Mouse (Mus musculus) hindbrain, postnatal 0 days (tissue): ENCODE measurements around the gene Polr1e. TPM values are rescaled to one million over a fixed set of nuclear protein-coding genes. Genes with fewer than 3 reads are reported as not detected.
"Not testable (repeated sequence)": the region's sequence is repeated elsewhere in the genome, so short reads cannot be mapped to it uniquely, and the experiment has no call there.

Source experiments
- ATAC-seq: fragments of 200-750 bp; cut with Nextera tagmentation; 2 replicates; pipeline ENCODE4 v1.8.0; 2017; ENCODE audit warnings: mild to moderate bottlenecking, moderate TSS enrichment, moderate library complexity
- DNase-seq: peaks from one replicate; pipeline ENCODE4 v3.0.0-alpha.2; 2015; ENCODE audit warnings: low spot score
- H3K27ac ChIP-seq: fragments of 300-500 bp; sonication (generic); 2 replicates; pipeline ENCODE4 v1.5.1; 2014; ENCODE audit warnings: mild to moderate bottlenecking
- H3K27me3 ChIP-seq: fragments of 300-500 bp; sonication (generic); 2 replicates; pipeline ENCODE4 v1.6.1; 2014; ENCODE audit warnings: low read length, mixed read lengths; ENCODE audit not compliant: insufficient read depth
- H3K36me3 ChIP-seq: fragments of 300-500 bp; sonication (generic); 2 replicates; pipeline ENCODE4 v1.6.1; 2014; ENCODE audit warnings: low read length, mixed read lengths; ENCODE audit not compliant: insufficient read depth
- H3K4me1 ChIP-seq: fragments of 300-500 bp; sonication (generic); 2 replicates; pipeline ENCODE4 v1.6.1; 2014; ENCODE audit warnings: antibody characterized with exemption, low read length, mixed read lengths; ENCODE audit not compliant: insufficient read depth
- H3K4me2 ChIP-seq: fragments of 300-500 bp; sonication (generic); 2 replicates; pipeline ENCODE4 v1.6.1; 2014; ENCODE audit warnings: low read depth, mild to moderate bottlenecking, low read length, moderate library complexity, mixed read lengths
- H3K4me3 ChIP-seq: fragments of 300-500 bp; sonication (generic); 2 replicates; pipeline ENCODE4 v1.5.1; 2014; ENCODE audit warnings: low read length
- H3K9ac ChIP-seq: fragments of 300-500 bp; sonication (generic); replicated peaks from 2 replicates; pipeline ENCODE4 v1.6.1; 2014; ENCODE audit warnings: mild to moderate bottlenecking, low read length, moderate library complexity, mixed read lengths
- H3K9me3 ChIP-seq: fragments of 300-500 bp; sonication (generic); 2 replicates; pipeline ENCODE4 v1.6.1; 2016; ENCODE audit warnings: low read length, mixed read lengths
- CTCF ChIP-seq: IDR thresholded peaks from 2 replicates; pipeline ENCODE4 v1.5.1; 2016; ENCODE audit warnings: antibody characterized with exemption, control low read depth, low read depth
- WGBS: fragments of 180-500 bp; shearing (Covaris S2); extraction: QIAGEN DNeasy Blood & Tissue Kit; methylation state at CpG from one replicate; pipeline ENCODE4 v1.1.7; 2014; 5-methylcytosine and 5-hydroxymethylcytosine counted together
- polyA plus RNA-seq: library from polyadenylated mRNA; unstranded; fragments of >200 nt; fragmentation: Nextera tagmentation; extraction: Ambion mirVana; gene quantifications from 2 replicates; pipeline ENCODE4 v1.2.1, GENCODE M21; 2015
- total RNA-seq: library from RNA; depleted of rRNA; stranded (reverse); fragments of >200 nt; gene quantifications from 2 replicates; pipeline ENCODE4 v1.2.3, GENCODE M21; 2014

The Polr1e gene
- total and polyA plus RNA-seq, 2 experiments from 2014 or later = 8.2 to 27.2 TPM

DNA sequence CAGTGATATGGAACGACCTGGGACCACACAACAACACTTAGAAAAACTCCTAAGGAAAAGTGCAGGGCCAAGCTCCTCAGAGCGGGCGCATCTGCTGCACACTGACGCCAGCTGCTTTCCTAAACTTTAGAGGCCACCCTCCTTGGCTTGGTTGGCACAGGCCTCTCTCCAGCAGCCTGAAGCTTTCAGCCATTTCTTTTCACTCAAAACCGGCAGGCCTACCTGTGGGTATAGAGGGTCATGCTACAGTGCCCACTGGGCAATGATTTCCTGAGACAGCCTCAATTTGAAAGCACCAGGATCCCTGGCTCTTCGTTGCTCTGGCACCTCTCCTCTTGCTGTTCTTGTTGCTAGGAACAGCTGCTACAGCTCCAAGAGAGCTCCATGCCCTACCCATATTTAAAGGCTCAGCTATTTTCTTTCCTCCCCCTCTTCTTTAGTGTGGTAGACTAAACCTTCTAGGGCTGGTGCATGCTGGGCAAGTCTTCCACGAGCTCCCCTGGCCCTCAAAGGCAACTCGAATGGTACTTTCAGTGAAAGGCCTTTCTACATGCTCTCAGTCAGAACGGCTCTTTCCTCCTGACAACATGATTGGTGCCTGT lies 29.0 kb downstream of the Polr1e start:
- DNase-seq (peak; percentile 46), ATAC-seq (peak; percentile 75)
- Histone ChIP-seq H3K4me2 (no peak overlapping the region), H3K36me3 (peaks cover 21% of the 10 kb centered on the region; the same call in 1 of the 2 replicates), H3K27ac (peak overlapping the region; percentile 62), H3K9ac (no peak overlapping the region), H3K4me3 (no peak overlapping the region), H3K9me3 (no peaks in the 10 kb centered on the region), H3K4me1 (0 out of 2 replicates have a peak, but pooled peaks cover 4% of the 10 kb centered on the region), H3K27me3 (no peaks in the 10 kb centered on the region)
- no peak for TF ChIP-seq CTCF
- WGBS = 67% methylated on average over 9 of the region's 9 CpGs

- DNase-seq = peak; percentile 16
- H3K36me3 ChIP-seq = peaks cover 21% of the 10 kb centered on the region; the same call in 1 of the 2 replicates
- no peaks in the 10 kb centered on the region for H3K27me3 ChIP-seq
- no peak for TF ChIP-seq CTCF
- no peak overlapping the region for H3K4me3 ChIP-seq
- 0 out of 2 replicates have a peak, but pooled peaks cover 4% of the 10 kb centered on the region for H3K4me1 ChIP-seq
- peak overlapping the region; percentile 62 for H3K27ac ChIP-seq
- no peak overlapping the region for H3K9ac ChIP-seq
- peak; percentile 6; the same call in 1 of the 2 replicates for ATAC-seq
- H3K4me2 ChIP-seq = no peak overlapping the region
- WGBS = 53% methylated on average over 9 of the region's 9 CpGs
- no peaks in the 10 kb centered on the region for H3K9me3 ChIP-seq
Measured at GRCm38 (mm10) chr4:45047956-45048355, 29.6 kb downstream of the Polr1e start.

DNA sequence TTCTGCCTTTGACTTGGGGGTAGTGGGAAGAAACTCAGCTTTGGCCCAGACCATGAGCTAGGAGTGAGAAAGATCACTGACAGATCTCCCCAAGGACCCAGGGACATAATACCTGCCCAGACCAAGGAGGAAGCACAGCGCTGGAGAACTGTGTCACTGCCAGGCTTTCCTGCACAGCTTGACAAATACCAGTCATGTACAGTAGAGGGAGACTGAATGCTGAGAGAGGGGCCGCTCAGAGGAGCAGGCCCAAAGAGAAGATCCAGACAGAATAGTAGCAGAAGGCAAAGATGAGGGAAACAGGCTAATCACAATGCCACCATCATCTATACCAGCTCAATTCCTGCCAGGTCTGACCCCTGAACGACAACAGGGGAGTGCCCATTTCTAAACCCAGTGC lies 36.5 kb downstream of the Polr1e start:
- WGBS = 44% methylated on average over 3 of the region's 3 CpGs
- Histone ChIP-seq H3K9ac (no peak overlapping the region), H3K4me2 (no peak overlapping the region), H3K4me3 (no peak overlapping the region), H3K4me1 (no peaks in the 10 kb centered on the region), H3K9me3 (no peaks in the 10 kb centered on the region), H3K27ac (no peak overlapping the region), H3K36me3 (peaks cover 25% of the 10 kb centered on the region), H3K27me3 (no peaks in the 10 kb centered on the region)
- peak; percentile 74; the same call in 1 of the 2 replicates for ATAC-seq
- peak; percentile 73 for TF ChIP-seq CTCF
- peak; percentile 47 for DNase-seq

DNA sequence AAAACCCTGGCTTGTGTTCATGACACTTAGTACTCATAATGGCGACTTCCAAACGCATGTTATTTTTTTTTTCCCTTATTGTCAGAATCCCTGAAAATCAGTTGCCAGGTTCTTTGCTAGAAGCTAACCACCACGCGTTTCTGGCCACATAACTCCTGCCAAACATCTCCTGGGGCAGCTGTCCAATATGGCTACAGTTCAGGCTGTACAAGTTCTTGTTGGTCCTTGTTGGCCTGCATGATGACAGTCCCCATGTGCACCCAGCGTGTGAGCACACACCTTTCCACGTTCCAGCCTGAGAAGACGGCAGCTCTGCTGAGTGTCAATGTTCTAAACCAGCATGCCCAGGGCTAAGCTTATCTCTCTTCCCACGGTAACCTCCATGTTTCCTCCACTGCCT lies 37.1 kb downstream of the Polr1e start:
- no peak for DNase-seq
- Histone ChIP-seq H3K9me3 (no peaks in the 10 kb centered on the region), H3K4me1 (no peaks in the 10 kb centered on the region), H3K27ac (no peak overlapping the region), H3K27me3 (no peaks in the 10 kb centered on the region), H3K36me3 (peaks cover 29% of the 10 kb centered on the region), H3K4me3 (no peak overlapping the region), H3K9ac (no peak overlapping the region), H3K4me2 (no peak overlapping the region)
- 74% methylated on average over 8 of the region's 8 CpGs for WGBS
- ATAC-seq = no peak
- no peak for TF ChIP-seq CTCF

DNA sequence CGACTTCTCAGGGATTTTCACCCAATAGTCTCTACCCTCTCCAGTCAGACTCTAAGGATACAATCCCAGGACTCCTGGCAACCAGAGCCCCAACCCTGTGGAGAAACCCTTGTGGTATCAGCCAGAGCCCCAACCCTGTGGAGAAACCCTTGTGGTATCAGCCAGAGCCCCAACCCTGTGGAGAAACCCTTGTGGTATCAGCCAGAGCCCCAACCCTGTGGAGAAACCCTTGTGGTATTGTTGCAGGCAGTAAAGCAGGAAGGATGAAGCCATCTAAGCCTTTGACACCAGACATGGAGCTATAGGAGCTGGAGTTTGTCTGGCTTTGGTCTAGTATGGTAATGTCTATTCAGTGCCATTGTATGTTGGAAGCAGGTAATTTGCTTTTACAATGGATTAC lies 45.5 kb downstream of the Polr1e start:
- ATAC-seq = not testable (repeated sequence)

GRCm38 (mm10) chr4:45064577-45064976 lies 46.2 kb downstream of the Polr1e start:
- no peaks in the 10 kb centered on the region for H3K27me3 ChIP-seq
- WGBS = 81% methylated on average over 2 of the region's 2 CpGs
- no peaks in the 10 kb centered on the region for H3K9me3 ChIP-seq
- no peak for TF ChIP-seq CTCF
- ATAC-seq (no peak), DNase-seq (no peak)
- no peak overlapping the region for H3K27ac ChIP-seq
- H3K4me2 ChIP-seq = no peak overlapping the region
- H3K9ac ChIP-seq = no peak overlapping the region
- peaks cover 20% of the 10 kb centered on the region; the same call in 1 of the 2 replicates for H3K36me3 ChIP-seq
- peaks cover 4% of the 10 kb centered on the region for H3K4me1 ChIP-seq
- no peak overlapping the region for H3K4me3 ChIP-seq

More for the DNA sequence above, 45.5 kb downstream of the Polr1e start:
- H3K9ac ChIP-seq, DNase-seq, H3K27ac ChIP-seq, H3K9me3 ChIP-seq, H3K4me3 ChIP-seq, H3K4me1 ChIP-seq, H3K27me3 ChIP-seq, H3K4me2 ChIP-seq: not testable (repeated sequence)
- 90% methylated on average over 1 of the region's 1 CpGs for WGBS
- H3K36me3 ChIP-seq = peaks cover 20% of the 10 kb centered on the region; the same call in 1 of the 2 replicates

- no peak for TF ChIP-seq CTCF
- peaks cover 9% of the 10 kb centered on the region; the same call in 1 of the 2 replicates for H3K36me3 ChIP-seq
Measured at GRCm38 (mm10) chr4:45066036-45066730, 47.8 kb downstream of the Polr1e start.

More at GRCm38 (mm10) chr4:45066036-45066730, 47.8 kb downstream of the Polr1e start:
- H3K4me2 ChIP-seq = no peak overlapping the region
- H3K27ac ChIP-seq = 0 out of 2 replicates have a peak overlapping the region, but pooled peaks have one; percentile 2
- H3K9ac ChIP-seq = no peak overlapping the region
- no peaks in the 10 kb centered on the region for H3K9me3 ChIP-seq
- no peak overlapping the region for H3K4me3 ChIP-seq
- 44% methylated on average over 2 of the region's 2 CpGs for WGBS
- peaks cover 6% of the 10 kb centered on the region for H3K4me1 ChIP-seq
- H3K27me3 ChIP-seq = no peaks in the 10 kb centered on the region
- no peak for ATAC-seq
- DNase-seq = no peak
